Mouse (Mus musculus) frontal cortex, postnatal 10 days (tissue): Measurements from ENCODE around the gene Triobp.
A peak's percentile ranks its signal among the peaks of the same experiment; 100 is the strongest.
"Not testable (repeated sequence)": the region's sequence is repeated elsewhere in the genome, so short reads cannot be mapped to it uniquely, and the experiment has no call there.

ENCODE experiments used
- DNase-seq, 2 experiments: peaks; one replicate each; pipeline ENCODE4 v3.0.0; 2022; ENCODE audit warnings: low spot score in 2 of 2, mixed read lengths in 1 of 2

Triobp gene

GRCm38 (mm10) chr15:79000357-79000791, 52.9 kb downstream of the Triobp start:
- DNase-seq = no peak

GRCm38 (mm10) chr15:79001559-79001958, 54.0 kb downstream of the Triobp start:
- no peak for DNase-seq

- no peak for DNase-seq
Observed at GRCm38 (mm10) chr15:79002036-79002435, 54.5 kb downstream of the Triobp start.

GRCm38 (mm10) chr15:79003079-79003478, 55.6 kb downstream of the Triobp start:
- no peak for DNase-seq

- DNase-seq = no peak
Observed at GRCm38 (mm10) chr15:79005581-79005980, 58.1 kb downstream of the Triobp start.

GRCm38 (mm10) chr15:79006638-79007037, 59.1 kb downstream of the Triobp start:
- no peak for DNase-seq

- DNase-seq = no peak
Observed at GRCm38 (mm10) chr15:79007059-79007458, 59.5 kb downstream of the Triobp start.

GRCm38 (mm10) chr15:79007836-79008235, 60.3 kb downstream of the Triobp start:
- not testable (repeated sequence) for DNase-seq

- DNase-seq = no peak
Observed at GRCm38 (mm10) chr15:79009734-79010133, 62.2 kb downstream of the Triobp start.

GRCm38 (mm10) chr15:79011550-79011949, 64.0 kb downstream of the Triobp start:
- no peak for DNase-seq

- no peak for DNase-seq
Observed at GRCm38 (mm10) chr15:79013382-79013781, 65.9 kb downstream of the Triobp start.

GRCm38 (mm10) chr15:79018191-79018590, 70.7 kb downstream of the Triobp start:
- DNase-seq = no peak

- DNase-seq = no peak
Observed at GRCm38 (mm10) chr15:79018886-79019285, 71.4 kb downstream of the Triobp start.

- no peak for DNase-seq
Observed at GRCm38 (mm10) chr15:79022671-79023230, 75.2 kb downstream of the Triobp start.

- no peak for DNase-seq
Observed at GRCm38 (mm10) chr15:79023366-79023765, 75.8 kb downstream of the Triobp start.

GRCm38 (mm10) chr15:79025687-79026308, 78.3 kb downstream of the Triobp start:
- DNase-seq = no peak

GRCm38 (mm10) chr15:79026511-79027290, 79.2 kb downstream of the Triobp start:
- no peak for DNase-seq

GRCm38 (mm10) chr15:79027291-79028205, 80.0 kb downstream of the Triobp start:
- peak in 1 of 2 experiments; percentile 31 for DNase-seq

- peak; percentile 89 to 95 for DNase-seq
Observed at GRCm38 (mm10) chr15:79028237-79028738, 80.8 kb downstream of the Triobp start, which contains the start of gene H1f0. Gene H1f0, plus strand, starts transcription at chr15:79028450.

GRCm38 (mm10) chr15:79028823-79029484, 81.4 kb downstream of the Triobp start:
- no peak for DNase-seq
